Mouse (Mus musculus) mesoderm, embryonic 11.5 days (tissue): ENCODE data around the gene Pnpo.

Experiments used
- DNase-seq: peaks from one replicate; pipeline ENCODE4 v3.0.0-alpha.2; 2012; ENCODE audit warnings: low read depth, low spot score

Gene Pnpo

GRCm38 (mm10) chr11:96970341-96970740 lies 26.6 kb upstream of the Pnpo start:
- DNase-seq: no peak

- DNase-seq: no peak
Measured at GRCm38 (mm10) chr11:96969746-96970145, 26.0 kb upstream of the Pnpo start.

- DNase-seq: no peak
Measured at GRCm38 (mm10) chr11:96969280-96969722, 25.5 kb upstream of the Pnpo start.

- DNase-seq: no peak
Measured at GRCm38 (mm10) chr11:96968476-96968875, 24.7 kb upstream of the Pnpo start.

GRCm38 (mm10) chr11:96967544-96968269 lies 23.9 kb upstream of the Pnpo start:
- no peak for DNase-seq

- DNase-seq: no peak
Measured at GRCm38 (mm10) chr11:96966914-96967543, 23.2 kb upstream of the Pnpo start.

- DNase-seq: no peak
Measured at GRCm38 (mm10) chr11:96966172-96966571, 22.4 kb upstream of the Pnpo start.

- peak; percentile 86 for DNase-seq
Measured at GRCm38 (mm10) chr11:96963580-96963979, 19.8 kb upstream of the Pnpo start.

GRCm38 (mm10) chr11:96957061-96957805 lies 13.4 kb upstream of the Pnpo start:
- no peak for DNase-seq

- no peak for DNase-seq
Measured at GRCm38 (mm10) chr11:96956009-96956724, 12.4 kb upstream of the Pnpo start.

- no peak for DNase-seq
Measured at GRCm38 (mm10) chr11:96955094-96955493, 11.3 kb upstream of the Pnpo start.

GRCm38 (mm10) chr11:96952896-96953295 lies 9.1 kb upstream of the Pnpo start:
- no peak for DNase-seq

GRCm38 (mm10) chr11:96952426-96952825 lies 8.6 kb upstream of the Pnpo start:
- no peak for DNase-seq

- no peak for DNase-seq
Measured at GRCm38 (mm10) chr11:96950767-96951166, 7.0 kb upstream of the Pnpo start.

- no peak for DNase-seq
Measured at GRCm38 (mm10) chr11:96947849-96948248, 4.1 kb upstream of the Pnpo start.

GRCm38 (mm10) chr11:96946498-96946897 lies 2.7 kb upstream of the Pnpo start:
- no peak for DNase-seq

- no peak for DNase-seq
Measured at GRCm38 (mm10) chr11:96944844-96945580, 1.2 kb upstream of the Pnpo start.

- DNase-seq: no peak
Measured at GRCm38 (mm10) chr11:96941989-96942590, 1.7 kb downstream of the Pnpo start.

- DNase-seq: no peak
Measured at GRCm38 (mm10) chr11:96940578-96941465, 3.0 kb downstream of the Pnpo start.

- no peak for DNase-seq
Measured at GRCm38 (mm10) chr11:96938426-96938800, 5.4 kb downstream of the Pnpo start.
